Mouse (Mus musculus) mammary gland, adult 2 months (tissue): Measurements from ENCODE around the gene Vnn1. TPM values are rescaled to one million over a fixed set of nuclear protein-coding genes. Genes with fewer than 3 reads are reported as not detected.

Source experiments
- polyA plus RNA-seq: library from polyadenylated mRNA; depleted of rRNA; stranded (reverse); fragments of >200 nt; gene quantifications from 2 replicates; pipeline ENCODE4 v1.2.3, GENCODE M21; 2012; ENCODE audit warnings: low replicate concordance; rRNA removed

The Vnn1 gene
- polyA plus RNA-seq, result 1.6 and 3.9 TPM in 2 replicates

GRCm38 (mm10) chr10:23894601-23895349, at the start of gene Vnn1:
Gene Vnn1 (plus strand): TSS chr10:23894688.

GRCm38 (mm10) chr10:23851228-23851912, 43.1 kb upstream of the Vnn1 start, which contains the start of gene Vnn3:
Gene Vnn3 (plus strand): TSS chr10:23851462.

GRCm38 (mm10) chr10:23920056-23920455, 25.6 kb downstream of the Vnn1 start, which contains the start of gene Taar1:
Gene Taar1 (plus strand): TSS chr10:23920356.

GRCm38 (mm10) chr10:23938312-23938711, 43.8 kb downstream of the Vnn1 start, which contains the start of gene Taar2:
Gene Taar2 (plus strand): TSS chr10:23938572.

GRCm38 (mm10) chr10:23949508-23950005, 55.1 kb downstream of the Vnn1 start, which contains the start of gene Taar3:
Gene Taar3 (plus strand): TSS chr10:23949558.

Other genes starting within 250 kb of the Vnn1 start
- 1,066 and 1,138 TPM in 2 replicates for gene Rps12, start 107.4 kb upstream of the Vnn1 start, polyA plus RNA-seq
- gene Slc18b1, start 97.7 kb upstream of the Vnn1 start, polyA plus RNA-seq, result 15.1 and 22.6 TPM in 2 replicates
- 5.4 and 10.9 TPM in 2 replicates for gene Vnn3, start 43.2 kb upstream of the Vnn1 start, polyA plus RNA-seq
- gene Taar1, start 25.7 kb downstream of the Vnn1 start, polyA plus RNA-seq, result not detected in 2 replicates
- not detected in 2 replicates for gene Taar2, start 43.9 kb downstream of the Vnn1 start, polyA plus RNA-seq
- gene Taar3, start 54.9 kb downstream of the Vnn1 start, polyA plus RNA-seq, result not detected in 2 replicates
- gene Taar4, start 65.8 kb downstream of the Vnn1 start, polyA plus RNA-seq, result not detected in 2 replicates
- not detected in 2 replicates for gene Taar5, start 76.0 kb downstream of the Vnn1 start, polyA plus RNA-seq
- gene Taar6, start 91.0 kb downstream of the Vnn1 start, polyA plus RNA-seq, result not detected in 2 replicates
- gene Taar7a, start 98.8 kb downstream of the Vnn1 start, polyA plus RNA-seq, result not detected in 2 replicates
- gene Taar7b, start 105.3 kb downstream of the Vnn1 start, polyA plus RNA-seq, result not detected in 2 replicates
- gene Taar7d, start 132.5 kb downstream of the Vnn1 start, polyA plus RNA-seq, result not detected in 2 replicates
- gene Taar7e, start 142.9 kb downstream of the Vnn1 start, polyA plus RNA-seq, result not detected in 2 replicates
- not detected in 2 replicates for gene Taar7f, start 154.8 kb downstream of the Vnn1 start, polyA plus RNA-seq
- gene Taar8a, start 181.8 kb downstream of the Vnn1 start, polyA plus RNA-seq, result not detected in 2 replicates
- not detected in 2 replicates for gene Taar8b, start 197.6 kb downstream of the Vnn1 start, polyA plus RNA-seq
- gene Taar8c, start 207.2 kb downstream of the Vnn1 start, polyA plus RNA-seq, result not detected in 2 replicates
- gene Taar9, start 214.8 kb downstream of the Vnn1 start, polyA plus RNA-seq, result not detected in 2 replicates